Mouse (Mus musculus): ENCODE results near the gene Pdzrn3. TPM values are rescaled to one million over a fixed set of nuclear protein-coding genes. Genes with fewer than 3 reads are reported as not detected.
A peak's percentile ranks its signal among the peaks of the same experiment; 100 is the strongest.

Pdzrn3 gene
- total RNA-seq, 2 experiments from 2014 or later: 62.6 to 68.3 TPM

DNA sequence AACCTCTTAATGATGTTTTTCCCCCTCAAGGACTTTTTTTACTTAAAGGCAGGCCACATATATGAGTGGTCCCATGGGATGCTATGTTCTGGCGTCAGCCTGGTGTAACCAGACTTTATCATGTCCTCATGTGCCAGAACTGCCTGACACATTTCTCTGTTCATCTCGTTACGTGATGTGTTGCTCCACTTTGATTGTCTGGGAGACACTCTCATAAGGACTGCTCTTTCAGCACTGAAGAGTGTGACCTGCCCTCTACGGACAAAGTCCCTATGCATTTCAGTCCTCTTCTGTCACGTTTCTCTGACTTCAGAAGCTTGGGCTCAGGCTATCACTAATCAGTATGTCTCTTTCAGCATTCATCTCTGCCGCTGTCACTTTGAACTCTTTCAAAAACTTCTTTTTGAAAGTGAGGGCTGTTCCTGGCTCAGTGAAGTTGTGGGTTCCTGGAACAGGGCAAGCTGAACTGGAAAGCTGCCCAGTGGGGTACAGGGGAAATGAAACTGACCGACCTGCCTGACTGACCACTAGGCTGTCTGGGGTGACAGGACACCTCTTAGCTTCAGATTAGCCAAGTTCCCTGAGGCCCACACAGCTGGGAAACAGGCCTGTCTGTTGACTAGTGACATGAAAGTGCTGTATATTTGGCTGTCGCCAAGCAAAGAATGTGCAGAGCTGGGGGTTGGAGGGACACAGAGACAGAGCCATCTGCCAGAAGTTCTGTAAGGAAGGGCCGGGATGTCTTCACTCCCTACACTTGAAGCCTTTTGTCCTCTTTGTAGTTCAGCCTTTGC, 10.7 kb downstream of the Pdzrn3 start:
- peak; percentile 76 for DNase-seq

DNA sequence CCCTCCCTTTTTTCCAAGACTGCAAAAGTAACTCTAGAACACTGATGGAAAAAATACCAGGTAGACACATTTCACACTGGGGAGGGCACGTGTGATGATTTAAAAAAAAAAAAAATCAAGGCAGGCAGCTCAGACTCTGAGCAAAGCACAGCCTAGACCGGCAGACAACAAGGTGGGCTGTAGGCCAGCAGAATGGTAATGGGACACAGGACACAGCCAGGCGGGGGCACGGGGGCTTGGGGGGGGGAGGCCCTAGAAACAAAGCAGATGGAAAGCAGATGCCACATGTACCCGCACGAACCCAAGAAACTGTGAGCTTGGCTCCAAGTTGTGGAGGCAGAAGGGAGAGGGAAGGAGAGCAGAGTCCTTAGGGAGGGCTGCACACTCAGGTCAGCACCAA, 11.9 kb downstream of the Pdzrn3 start:
- no peak for DNase-seq

DNA sequence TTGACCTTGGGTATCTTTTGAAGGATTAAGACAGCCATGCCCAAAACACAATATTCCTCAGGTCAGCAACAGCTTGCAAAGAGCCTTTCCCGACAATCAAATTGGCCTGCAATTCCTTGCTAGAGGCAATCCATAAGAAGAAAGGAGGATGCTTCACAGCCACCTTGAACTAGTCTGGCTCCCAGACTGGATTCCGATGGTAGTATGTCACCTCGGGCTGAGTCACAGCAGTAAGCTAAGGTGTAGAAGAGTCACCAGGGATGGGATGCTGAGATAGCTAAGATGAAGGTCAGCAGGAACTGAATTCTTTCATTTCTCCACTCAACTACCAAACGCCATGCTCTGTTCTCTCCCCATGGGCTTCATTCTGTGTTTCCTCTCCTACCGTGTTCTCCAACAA, 13.8 kb downstream of the Pdzrn3 start:
- no peak for DNase-seq

DNA sequence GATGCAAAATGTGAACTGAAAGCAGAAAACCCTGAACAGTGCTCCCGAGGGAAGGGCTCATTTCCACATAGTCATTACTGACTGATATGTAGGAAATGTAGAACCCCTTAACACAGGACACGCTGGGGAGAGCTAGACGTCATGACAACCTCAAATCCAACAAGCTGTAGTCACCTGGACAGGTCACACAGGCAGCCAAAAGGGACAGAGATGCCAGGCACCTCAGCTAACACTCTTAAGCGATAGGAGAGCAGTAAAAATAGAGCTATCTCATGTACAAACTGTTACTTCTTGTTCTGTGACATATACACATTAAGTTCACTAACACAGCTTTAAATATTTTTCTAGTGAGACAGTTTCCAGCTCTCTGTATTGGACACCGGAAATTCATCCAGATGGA, 15.0 kb downstream of the Pdzrn3 start:
- no peak for DNase-seq

DNA sequence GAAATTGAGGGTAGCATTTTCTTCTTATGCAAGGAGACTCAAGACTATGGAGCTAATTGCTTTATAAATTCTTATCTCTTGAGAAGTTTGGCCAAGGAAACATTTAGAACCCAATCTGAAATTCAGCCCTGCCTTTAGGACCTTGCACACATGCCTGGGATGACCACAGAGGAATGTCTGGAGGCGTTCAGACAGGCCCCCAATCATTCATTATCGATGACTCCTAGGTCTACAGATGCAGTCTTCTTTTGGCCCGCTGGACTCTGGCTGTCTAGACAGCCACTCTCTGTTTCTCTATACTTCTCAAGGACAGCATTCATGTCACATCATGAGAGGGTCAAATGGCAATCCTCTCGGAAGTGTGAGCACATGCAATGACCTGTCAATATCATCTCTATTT, 15.4 kb downstream of the Pdzrn3 start:
- no peak for DNase-seq

DNA sequence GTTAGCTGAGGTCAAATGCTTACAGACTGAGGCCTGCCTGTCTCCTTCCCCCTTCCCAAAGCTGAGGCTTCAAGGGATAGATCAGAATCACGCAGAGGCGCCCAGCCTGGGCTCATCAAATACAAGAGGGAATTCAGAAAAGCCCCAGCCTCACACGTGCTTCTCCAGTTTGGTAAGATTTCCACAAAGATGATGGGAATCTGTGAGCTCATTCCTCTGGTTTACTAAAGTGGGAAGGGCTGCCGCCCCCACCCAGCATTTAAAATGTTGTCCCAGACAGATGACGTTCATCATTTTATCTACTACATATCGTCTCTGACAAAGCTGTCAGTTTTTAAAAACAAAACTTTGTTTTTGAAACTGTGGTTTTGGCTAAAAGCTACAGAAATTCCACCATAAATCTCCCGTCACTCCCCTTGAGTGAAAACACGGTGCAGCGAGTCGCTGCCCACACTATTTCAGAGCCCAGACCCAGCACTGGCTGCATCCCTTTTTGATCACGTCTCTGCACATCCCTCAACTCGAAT, 17.4 kb downstream of the Pdzrn3 start:
- no peak for DNase-seq

DNA sequence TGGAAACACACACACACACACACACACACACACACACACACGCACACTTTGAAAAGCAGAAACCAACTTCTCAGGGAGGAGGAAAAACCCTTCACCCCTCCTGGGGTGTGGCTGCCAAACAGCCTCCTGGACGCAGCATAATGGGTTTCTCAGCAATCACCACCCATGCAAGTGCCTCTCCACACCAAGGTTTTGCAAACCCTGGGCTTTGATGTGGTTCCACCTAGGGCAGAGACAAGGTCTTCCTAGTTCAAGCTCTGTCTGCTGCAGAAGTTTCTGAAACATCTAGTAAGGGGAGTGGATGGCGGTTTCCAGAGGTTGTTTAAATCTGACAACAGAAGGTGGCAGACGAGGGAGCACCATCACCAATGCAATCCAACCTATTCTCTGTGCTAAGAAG, 18.1 kb downstream of the Pdzrn3 start:
- no peak for DNase-seq

DNA sequence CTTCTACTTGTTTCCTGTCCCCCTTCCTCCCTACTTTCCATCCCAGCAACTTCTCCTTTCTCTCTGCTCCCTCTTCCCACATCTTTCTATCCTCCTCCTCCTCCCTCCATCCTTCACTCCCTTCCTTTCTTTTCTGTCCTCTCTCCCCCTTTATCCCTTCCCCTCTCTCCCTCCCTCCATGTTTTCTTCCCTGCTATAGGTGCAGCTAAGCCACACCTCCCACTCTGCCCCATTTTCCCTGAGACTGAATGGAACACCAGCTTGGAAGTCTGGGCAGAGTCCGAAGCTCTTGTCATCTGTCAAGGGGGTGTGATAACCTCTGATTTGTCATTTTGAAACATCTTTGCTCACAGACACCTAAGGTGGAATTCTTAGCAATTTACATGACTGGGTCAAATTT, 22.8 kb downstream of the Pdzrn3 start:
- no peak for DNase-seq

DNA sequence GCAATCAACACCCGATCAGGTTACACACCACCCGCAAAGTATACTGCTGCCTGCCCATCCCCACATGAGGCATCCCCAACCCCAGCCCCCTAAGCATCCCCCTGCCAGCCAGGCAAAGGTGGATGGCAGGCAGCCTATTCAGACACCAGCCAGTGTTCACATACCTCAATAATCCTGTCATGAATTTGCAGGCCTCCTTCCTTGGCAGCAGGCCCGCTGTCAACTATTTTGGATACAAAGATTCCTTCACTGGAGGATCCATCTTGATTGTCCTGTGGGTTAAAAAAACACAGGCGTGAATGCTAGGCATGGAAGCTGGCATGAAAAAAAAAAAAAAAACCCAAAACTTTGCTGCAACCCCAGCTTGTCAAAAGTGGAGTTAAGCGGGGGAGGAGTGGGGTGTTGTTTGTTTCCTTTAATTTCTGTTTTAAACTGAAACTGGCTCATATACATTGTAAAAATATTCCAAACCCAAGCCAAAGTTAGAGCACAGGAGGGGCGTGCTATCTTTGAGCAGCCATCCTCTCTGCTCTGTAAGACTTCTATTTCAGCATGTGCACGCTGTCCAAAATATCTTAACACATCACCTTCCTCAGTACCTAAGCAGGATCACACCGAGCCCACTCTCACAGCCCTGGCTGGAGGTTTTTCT, 23.3 kb downstream of the Pdzrn3 start:
- peak; percentile 84 for DNase-seq

DNA sequence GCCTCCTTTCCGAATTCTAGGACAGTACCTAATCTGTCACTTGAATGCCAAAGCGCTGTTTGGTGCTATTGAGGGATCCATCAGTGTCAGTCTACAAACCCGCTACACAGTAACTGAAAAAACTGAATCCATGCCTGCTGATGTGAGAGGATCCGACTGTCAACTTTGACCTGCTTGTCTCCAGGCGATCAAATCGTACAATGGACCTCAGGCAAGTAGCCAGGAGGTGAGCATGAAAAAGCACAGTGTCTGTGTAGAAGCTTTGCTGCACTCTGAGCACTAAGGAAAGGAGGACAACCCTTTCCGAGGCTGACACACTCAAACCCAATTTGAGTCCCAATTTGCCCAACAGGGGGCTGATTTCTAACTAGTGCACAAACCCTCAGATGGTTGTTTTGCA, 24.0 kb downstream of the Pdzrn3 start:
- no peak for DNase-seq

DNA sequence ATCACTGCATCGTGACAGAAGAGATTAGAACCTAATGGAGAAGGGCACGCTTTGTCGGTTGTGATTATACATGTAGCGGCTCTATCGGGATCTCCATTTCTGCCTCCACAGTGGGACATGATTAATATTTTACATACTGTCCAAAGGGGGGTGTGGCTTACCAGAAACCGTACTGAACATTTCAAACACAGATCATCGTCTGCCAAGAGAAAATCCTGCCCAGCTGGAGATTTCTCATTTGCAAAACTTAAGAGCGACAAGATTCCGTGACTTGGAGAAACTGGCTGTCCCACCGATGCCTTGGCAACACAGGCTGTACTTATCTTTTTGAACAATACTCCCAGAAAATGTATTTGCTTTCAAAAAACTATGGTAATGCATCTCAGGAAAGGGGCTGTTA, 25.1 kb downstream of the Pdzrn3 start:
- DNase-seq: no peak

DNA sequence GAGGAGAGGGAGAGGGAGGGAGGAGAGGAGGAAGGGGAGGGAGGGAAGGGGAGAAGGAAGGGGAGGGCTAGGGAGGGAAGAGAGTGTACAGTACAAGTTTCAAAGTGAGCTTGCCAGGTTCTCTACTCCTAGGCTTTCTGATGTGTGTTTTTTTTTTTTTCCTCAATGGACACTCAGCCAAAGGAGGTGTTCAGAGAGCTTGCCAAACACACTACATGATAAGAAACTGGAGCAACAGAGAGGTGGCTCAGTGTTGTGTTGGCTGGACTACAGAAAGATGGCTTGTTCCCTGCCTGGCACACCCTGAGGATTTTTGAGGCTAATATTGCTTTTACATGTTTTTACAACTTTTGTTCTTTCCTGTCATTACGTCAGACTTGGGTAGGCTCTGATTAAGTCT, 26.6 kb downstream of the Pdzrn3 start:
- no peak for DNase-seq

DNA sequence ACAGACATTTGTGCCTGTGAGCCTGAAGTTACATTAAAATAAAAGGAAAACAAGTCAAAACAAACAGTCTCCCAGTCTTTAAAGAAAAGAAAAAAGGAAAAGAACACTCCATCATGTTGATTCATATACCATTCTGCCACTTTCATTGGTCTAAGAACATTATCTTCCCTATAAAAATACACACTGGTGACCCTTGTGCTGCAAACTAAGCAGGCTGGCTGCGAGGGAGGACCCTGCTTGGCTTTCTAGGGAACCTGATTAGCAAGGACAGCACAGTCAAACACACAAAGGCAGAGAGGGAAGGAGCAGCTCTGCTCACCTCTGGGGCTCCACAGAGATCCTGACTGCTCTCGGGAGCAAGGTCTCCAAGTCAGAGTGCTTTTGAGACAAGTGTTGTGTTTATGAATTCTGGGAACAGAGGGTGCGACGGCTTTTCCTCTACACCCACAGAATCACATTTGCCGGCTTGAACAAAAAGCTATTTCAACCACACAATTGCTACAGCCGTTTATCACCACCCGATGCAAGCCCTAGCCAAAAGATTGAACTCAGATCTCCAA, 27.2 kb downstream of the Pdzrn3 start:
- no peak for DNase-seq

DNA sequence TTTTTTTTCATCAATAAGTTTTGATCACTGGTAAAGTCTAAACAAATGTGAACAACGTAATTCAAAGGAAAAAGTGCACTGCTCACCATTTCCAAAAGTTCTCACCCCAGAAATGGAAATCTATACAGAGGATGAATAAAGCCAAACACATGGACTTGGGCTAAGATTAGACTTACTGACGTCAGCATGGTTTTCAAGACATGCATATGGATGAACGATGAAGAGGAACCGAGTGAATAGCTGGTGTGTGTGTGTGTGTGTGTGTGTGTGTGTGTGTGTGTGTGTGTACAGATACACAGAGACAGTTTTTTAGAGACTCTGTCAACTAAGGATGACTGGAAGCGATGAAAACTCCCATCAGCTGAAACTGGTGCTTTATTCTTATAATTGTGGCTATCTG, 29.2 kb downstream of the Pdzrn3 start:
- no peak for DNase-seq

DNA sequence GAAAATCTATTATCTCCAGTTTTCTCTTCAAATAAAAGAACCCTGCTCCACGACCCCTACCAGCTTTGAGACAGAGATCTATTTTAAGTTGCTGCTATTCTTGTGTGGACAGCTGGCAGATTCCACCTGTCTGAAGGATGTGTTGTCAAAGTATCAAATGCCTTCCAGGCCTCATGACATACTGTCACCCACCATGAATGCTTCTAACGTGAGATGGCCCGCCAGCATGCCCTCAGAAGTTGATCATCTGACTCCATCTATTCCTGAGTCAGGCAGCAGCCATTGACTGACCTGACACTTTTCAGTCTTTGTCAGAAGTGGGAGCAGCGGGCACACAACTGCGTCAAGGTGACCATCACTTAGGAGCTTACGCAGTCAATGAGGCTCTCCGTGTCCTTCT, 37.6 kb downstream of the Pdzrn3 start:
- no peak for DNase-seq

DNA sequence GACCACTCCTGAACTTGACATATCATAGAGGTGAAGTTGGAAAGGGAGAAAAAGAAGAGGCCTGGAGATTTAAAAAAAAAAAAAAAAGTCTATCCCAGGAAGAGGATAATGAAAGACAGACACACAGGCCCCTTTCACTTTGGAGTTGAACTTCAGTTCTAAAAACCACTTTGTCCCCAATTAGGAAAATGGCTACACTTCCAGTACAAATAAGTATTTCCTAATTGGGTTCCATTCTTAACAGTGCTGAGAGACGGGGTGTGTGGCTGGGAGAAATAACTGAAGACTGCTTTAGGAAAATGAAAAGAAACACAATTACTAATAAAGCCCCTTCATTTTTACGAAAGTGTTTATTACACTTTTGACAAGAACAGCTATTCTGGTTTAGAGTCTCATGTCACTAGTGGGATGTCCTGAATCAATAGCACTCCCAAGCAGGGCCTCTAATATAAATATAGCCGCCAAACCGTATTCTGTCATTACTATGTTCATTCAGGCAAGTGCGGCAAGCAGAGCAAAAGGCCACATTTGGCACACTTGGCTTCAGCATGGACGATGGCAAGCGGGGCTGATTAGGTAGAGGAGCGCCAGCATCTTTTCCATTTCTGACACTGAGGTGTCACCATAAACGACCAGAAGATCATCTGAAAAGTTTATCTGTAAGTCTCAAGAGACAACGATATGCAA, 39.7 kb downstream of the Pdzrn3 start:
- DNase-seq: no peak

DNA sequence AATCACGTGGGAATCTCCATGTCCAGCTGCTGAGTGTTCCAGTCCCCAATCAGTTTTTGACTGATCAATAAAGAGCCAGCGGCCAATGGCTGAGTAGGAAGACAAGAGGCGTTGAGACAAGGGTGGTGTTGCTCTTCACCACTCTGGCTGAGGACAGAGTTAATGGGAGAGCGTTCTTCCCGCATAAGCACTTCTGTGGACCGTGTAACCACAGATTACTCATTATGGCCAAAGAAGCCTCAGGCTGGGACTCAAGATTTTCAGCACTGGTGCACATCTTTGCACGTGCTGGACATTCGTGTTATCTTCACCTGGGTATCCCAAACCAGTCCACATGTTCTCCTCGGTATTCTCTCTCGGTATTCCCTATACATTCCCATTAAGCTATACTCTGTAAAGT, 41.0 kb downstream of the Pdzrn3 start:
- no peak for DNase-seq

DNA sequence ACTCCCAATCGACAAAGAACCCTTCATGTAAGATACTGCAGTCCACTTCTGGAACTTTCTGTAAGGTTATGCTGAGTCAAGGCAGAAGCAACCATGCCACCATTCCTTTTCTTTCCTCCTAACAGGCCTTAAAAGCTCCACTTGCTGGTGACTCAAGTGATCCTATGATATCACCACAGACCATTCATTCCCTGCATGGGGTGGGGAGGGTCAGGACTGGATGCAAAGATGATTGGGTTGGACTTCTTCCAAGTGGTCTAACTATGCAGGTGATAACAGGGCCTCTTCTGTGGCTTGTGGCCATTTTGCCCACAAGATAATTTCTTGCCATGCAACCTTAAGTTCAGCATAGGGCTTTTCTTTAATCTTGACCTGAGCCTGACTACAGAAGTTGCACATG, 42.0 kb downstream of the Pdzrn3 start:
- DNase-seq: no peak

DNA sequence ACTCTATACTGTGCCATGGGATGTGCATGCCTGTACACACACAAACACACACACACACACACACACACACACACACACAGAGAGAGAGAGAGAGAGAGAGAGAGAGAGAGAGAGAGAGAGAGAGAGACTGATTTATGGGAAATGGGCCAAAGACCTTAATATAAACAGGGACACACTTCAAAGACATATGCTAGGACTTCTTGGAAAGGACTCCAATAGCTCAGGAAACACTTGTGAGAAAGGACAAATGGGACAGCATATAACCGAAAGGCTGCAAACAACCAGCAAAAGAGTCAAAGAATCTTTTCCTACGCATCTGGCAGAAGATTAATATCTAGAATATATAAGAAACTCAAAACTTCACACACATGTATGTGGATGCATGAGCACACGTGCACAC, 43.2 kb downstream of the Pdzrn3 start:
- DNase-seq: no peak

DNA sequence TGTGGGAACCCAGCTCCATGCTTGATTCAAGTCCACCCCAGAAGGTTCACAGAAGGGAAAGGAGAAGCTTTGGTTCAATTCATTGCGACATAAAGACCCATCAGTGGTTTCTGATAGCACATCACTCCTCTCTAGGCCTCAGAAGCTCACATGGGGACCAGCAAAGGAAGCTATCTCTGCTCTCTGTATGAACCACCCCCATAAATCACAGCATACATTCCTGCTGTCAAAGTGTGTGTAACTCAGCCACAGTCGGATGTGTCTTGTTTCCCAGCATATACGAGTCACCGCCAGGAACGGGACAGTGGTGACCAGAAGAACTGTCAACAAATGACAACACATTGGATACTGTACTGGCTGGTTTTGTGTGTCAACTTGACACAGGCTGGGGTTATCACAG, 47.3 kb downstream of the Pdzrn3 start:
- no peak for DNase-seq

DNA sequence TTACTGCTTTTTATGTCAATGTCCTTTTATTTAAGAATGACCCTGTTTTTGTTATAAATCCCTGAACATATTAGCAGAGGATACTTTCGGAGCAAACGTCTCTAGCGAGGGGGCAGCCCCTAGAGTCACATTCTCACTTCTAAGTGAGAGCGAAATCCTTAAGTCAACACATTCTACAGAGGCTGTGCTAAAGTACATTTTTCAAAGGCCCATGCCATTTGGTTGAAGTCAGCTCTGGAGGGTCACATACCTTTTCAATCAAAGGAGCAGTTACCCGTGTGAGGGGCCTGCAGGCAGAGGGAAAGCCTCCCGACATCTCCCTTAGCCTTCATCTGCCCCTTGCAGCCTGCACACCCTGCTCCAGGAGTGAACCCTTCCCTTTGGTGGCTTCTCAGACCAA, 48.2 kb downstream of the Pdzrn3 start:
- no peak for DNase-seq

DNA sequence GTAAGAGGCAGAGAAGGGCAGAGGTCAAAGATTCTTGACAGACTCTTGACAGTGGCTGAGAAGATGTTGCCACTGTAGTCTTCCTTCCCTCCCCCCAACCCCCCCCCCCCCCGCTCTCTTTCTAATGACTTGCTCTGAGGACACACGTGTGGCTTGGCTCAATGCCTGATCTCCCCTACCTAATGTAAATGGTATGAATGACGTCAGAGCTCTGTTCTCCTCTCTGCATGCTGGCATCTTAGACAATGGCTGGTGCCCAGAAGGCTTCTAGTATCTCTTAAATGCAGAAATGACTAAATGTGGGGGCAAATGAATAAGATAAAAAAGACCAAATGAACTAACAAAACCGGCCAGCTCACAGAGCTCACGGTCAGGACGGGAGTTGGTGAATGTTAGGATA, 49.2 kb downstream of the Pdzrn3 start:
- DNase-seq: peak; percentile 69

DNA sequence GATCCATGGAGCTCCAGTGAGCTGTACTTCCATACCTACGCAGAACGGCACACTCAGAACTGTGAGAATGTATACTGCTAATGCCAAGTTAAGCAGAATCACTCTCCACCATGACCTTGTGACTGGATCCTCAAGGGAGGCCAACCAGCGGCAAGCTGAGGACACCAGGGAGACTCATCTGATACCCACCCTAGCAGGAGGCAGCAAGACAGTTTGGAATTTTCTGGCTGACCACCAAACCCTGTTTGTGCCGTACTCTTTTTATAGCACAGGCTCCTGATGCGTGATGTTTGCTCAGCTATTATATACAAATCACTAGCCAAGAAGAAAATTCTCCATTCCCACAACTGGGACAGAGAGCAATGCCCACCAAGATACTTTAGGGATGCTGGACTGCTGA, 50.0 kb downstream of the Pdzrn3 start:
- DNase-seq: peak; percentile 65
